Mouse (Mus musculus): ENCODE results near the gene Olfr891. TPM values are rescaled to one million over a fixed set of nuclear protein-coding genes. Genes with fewer than 3 reads are reported as not detected.

Gene Olfr891
- total RNA-seq (2023) = not detected

GRCm38 (mm10) chr9:38180721-38181120, at the start of gene Olfr891:
TSS of gene Olfr891 (minus strand) at chr9:38180821.

GRCm38 (mm10) chr9:38217755-38218154, 37.1 kb upstream of the Olfr891 start, which contains the start of gene Olfr894:
TSS of gene Olfr894 (plus strand) at chr9:38218055.

GRCm38 (mm10) chr9:38208065-38208464, 27.4 kb upstream of the Olfr891 start, which contains the start of gene Olfr893:
TSS of gene Olfr893 (plus strand) at chr9:38208365.

GRCm38 (mm10) chr9:38142217-38142616, 38.4 kb downstream of the Olfr891 start, which contains the start of gene Olfr890:
TSS of gene Olfr890 (plus strand) at chr9:38142517.

Other genes starting within 250 kb of the Olfr891 start
- gene Olfr881, start 189.0 kb downstream of the Olfr891 start, total RNA-seq (2023) = not detected
- gene Olfr883, start 155.0 kb downstream of the Olfr891 start, total RNA-seq (2023) = not detected
- gene Olfr884, start 134.3 kb downstream of the Olfr891 start, total RNA-seq (2023) = not detected
- gene Olfr885, start 119.5 kb downstream of the Olfr891 start, total RNA-seq (2023) = not detected
- not detected for gene Olfr887, start 96.7 kb downstream of the Olfr891 start, total RNA-seq (2023)
- gene Olfr888, start 72.7 kb downstream of the Olfr891 start, total RNA-seq (2023) = not detected
- gene Olfr889, start 65.6 kb downstream of the Olfr891 start, total RNA-seq (2023) = not detected
- gene Olfr890, start 38.3 kb downstream of the Olfr891 start, total RNA-seq (2023) = not detected
- not detected for gene Olfr893, start 27.5 kb upstream of the Olfr891 start, total RNA-seq (2023)
- not detected for gene Olfr894, start 37.2 kb upstream of the Olfr891 start, total RNA-seq (2023)
- gene Olfr143, start 72.0 kb upstream of the Olfr891 start, total RNA-seq (2023) = not detected
- gene Olfr895, start 87.0 kb upstream of the Olfr891 start, total RNA-seq (2023) = not detected
- gene Olfr896-ps1, start 110.3 kb upstream of the Olfr891 start, total RNA-seq (2023) = not detected
- gene Olfr25, start 148.2 kb upstream of the Olfr891 start, total RNA-seq (2023) = not detected
- gene Olfr898, start 167.6 kb upstream of the Olfr891 start, total RNA-seq (2023) = not detected
- gene Olfr250, start 186.1 kb upstream of the Olfr891 start, total RNA-seq (2023) = not detected
- not detected for gene Olfr251, start 196.3 kb upstream of the Olfr891 start, total RNA-seq (2023)
- gene Olfr147, start 220.9 kb upstream of the Olfr891 start, total RNA-seq (2023) = not detected
- gene Olfr901, start 248.6 kb upstream of the Olfr891 start, total RNA-seq (2023) = not detected